Mouse (Mus musculus): ENCODE data around the gene Hexim2.

Gene Hexim2

GRCm38 (mm10) chr11:103111881-103112551 lies 20.2 kb upstream of the Hexim2 start:
- DNase-seq (ENCODE audit: extremely low spot score, low spot score): no peak

GRCm38 (mm10) chr11:103112552-103112912 lies 19.7 kb upstream of the Hexim2 start:
- DNase-seq (ENCODE audit: extremely low spot score, low spot score): no peak

GRCm38 (mm10) chr11:103113005-103113404 lies 19.2 kb upstream of the Hexim2 start:
- DNase-seq (ENCODE audit: extremely low spot score, low spot score): no peak

GRCm38 (mm10) chr11:103113771-103114170 lies 18.5 kb upstream of the Hexim2 start:
- no peak for DNase-seq (ENCODE audit: extremely low spot score, low spot score)

- no peak for DNase-seq (ENCODE audit: extremely low spot score, low spot score)
Observed at GRCm38 (mm10) chr11:103114270-103114943, 17.8 kb upstream of the Hexim2 start.

- peak; percentile 86 for DNase-seq (ENCODE audit: extremely low spot score, low spot score)
Observed at GRCm38 (mm10) chr11:103115163-103116007, 16.8 kb upstream of the Hexim2 start.

GRCm38 (mm10) chr11:103116008-103116818 lies 16.0 kb upstream of the Hexim2 start, which contains the start of gene Hexim1:
Hexim1 (plus strand) TSS chr11:103116231.
- DNase-seq (ENCODE audit: extremely low spot score, low spot score): peak; percentile 100

GRCm38 (mm10) chr11:103116959-103117590 lies 15.2 kb upstream of the Hexim2 start:
- DNase-seq (ENCODE audit: extremely low spot score, low spot score): peak; percentile 76

GRCm38 (mm10) chr11:103117591-103118009 lies 14.6 kb upstream of the Hexim2 start:
- peak; percentile 70 for DNase-seq (ENCODE audit: extremely low spot score, low spot score)

GRCm38 (mm10) chr11:103118866-103119265 lies 13.4 kb upstream of the Hexim2 start:
- DNase-seq (ENCODE audit: extremely low spot score, low spot score): no peak

- DNase-seq (ENCODE audit: extremely low spot score, low spot score): no peak
Observed at GRCm38 (mm10) chr11:103119609-103120008, 12.6 kb upstream of the Hexim2 start.

GRCm38 (mm10) chr11:103120315-103120714 lies 11.9 kb upstream of the Hexim2 start:
- DNase-seq (ENCODE audit: extremely low spot score, low spot score): no peak

GRCm38 (mm10) chr11:103132576-103133455 lies 587 bp downstream of the Hexim2 start:
- DNase-seq (ENCODE audit: extremely low spot score, low spot score): peak; percentile 100

- no peak for DNase-seq (ENCODE audit: extremely low spot score, low spot score)
Observed at GRCm38 (mm10) chr11:103133456-103134185, 1.4 kb downstream of the Hexim2 start.

GRCm38 (mm10) chr11:103134221-103134620 lies 2.0 kb downstream of the Hexim2 start:
- no peak for DNase-seq (ENCODE audit: extremely low spot score, low spot score)

GRCm38 (mm10) chr11:103136039-103136577 lies 3.9 kb downstream of the Hexim2 start:
- no peak for DNase-seq (ENCODE audit: extremely low spot score, low spot score)

- no peak for DNase-seq (ENCODE audit: extremely low spot score, low spot score)
Observed at GRCm38 (mm10) chr11:103139951-103140762, 7.9 kb downstream of the Hexim2 start.

- DNase-seq (ENCODE audit: extremely low spot score, low spot score): no peak
Observed at GRCm38 (mm10) chr11:103140763-103141100, 8.5 kb downstream of the Hexim2 start.
